Mouse (Mus musculus) telencephalon, adult 2 months (tissue): Measurements from ENCODE around the gene Pkhd1.
"Not testable (repeated sequence)": the region's sequence is repeated elsewhere in the genome, so short reads cannot be mapped to it uniquely, and the experiment has no call there.

ENCODE experiments used
- DNase-seq: peaks from one replicate; pipeline ENCODE4 v3.0.0-alpha.2; 2011; ENCODE audit warnings: low read depth, low spot score

Pkhd1 gene

GRCm38 (mm10) chr1:20486087-20486486 lies 131.8 kb downstream of the Pkhd1 start:
- DNase-seq: no peak

GRCm38 (mm10) chr1:20481843-20482242 lies 136.0 kb downstream of the Pkhd1 start:
- no peak for DNase-seq

GRCm38 (mm10) chr1:20478695-20479094 lies 139.2 kb downstream of the Pkhd1 start:
- DNase-seq: no peak

GRCm38 (mm10) chr1:20478266-20478659 lies 139.6 kb downstream of the Pkhd1 start:
- no peak for DNase-seq

- DNase-seq: no peak
Measured at GRCm38 (mm10) chr1:20477561-20478265, 140.2 kb downstream of the Pkhd1 start.

GRCm38 (mm10) chr1:20470770-20471169 lies 147.1 kb downstream of the Pkhd1 start:
- DNase-seq: no peak

GRCm38 (mm10) chr1:20470317-20470716 lies 147.5 kb downstream of the Pkhd1 start:
- no peak for DNase-seq

- DNase-seq: no peak
Measured at GRCm38 (mm10) chr1:20466481-20466880, 151.4 kb downstream of the Pkhd1 start.

- DNase-seq: no peak
Measured at GRCm38 (mm10) chr1:20454621-20455020, 163.2 kb downstream of the Pkhd1 start.

GRCm38 (mm10) chr1:20450074-20450473 lies 167.8 kb downstream of the Pkhd1 start:
- DNase-seq: peak; percentile 16

GRCm38 (mm10) chr1:20432026-20432425 lies 185.8 kb downstream of the Pkhd1 start:
- DNase-seq: not testable (repeated sequence)

GRCm38 (mm10) chr1:20429056-20429394 lies 188.8 kb downstream of the Pkhd1 start:
- no peak for DNase-seq

GRCm38 (mm10) chr1:20428370-20429055 lies 189.4 kb downstream of the Pkhd1 start:
- DNase-seq: no peak

- DNase-seq: no peak
Measured at GRCm38 (mm10) chr1:20409411-20409967, 208.4 kb downstream of the Pkhd1 start.

GRCm38 (mm10) chr1:20398319-20398718 lies 219.5 kb downstream of the Pkhd1 start:
- no peak for DNase-seq

GRCm38 (mm10) chr1:20364437-20364836 lies 253.4 kb downstream of the Pkhd1 start:
- no peak for DNase-seq

- no peak for DNase-seq
Measured at GRCm38 (mm10) chr1:20344651-20345050, 273.2 kb downstream of the Pkhd1 start.

- peak; percentile 47 for DNase-seq
Measured at GRCm38 (mm10) chr1:20311485-20311884, 306.4 kb downstream of the Pkhd1 start.

GRCm38 (mm10) chr1:20310925-20311324 lies 306.9 kb downstream of the Pkhd1 start:
- DNase-seq: no peak

- DNase-seq: no peak
Measured at GRCm38 (mm10) chr1:20306116-20306515, 311.7 kb downstream of the Pkhd1 start.

- peak; percentile 21 for DNase-seq
Measured at GRCm38 (mm10) chr1:20302943-20303578, 314.8 kb downstream of the Pkhd1 start.

- DNase-seq: no peak
Measured at GRCm38 (mm10) chr1:20302187-20302942, 315.5 kb downstream of the Pkhd1 start.
